ENCODE assay signal across 9 mouse cellular contexts in genomic region chr7:73648010-73648409, GRCm38 (mm10).
DNase-seq lines count a peak whose midpoint lies in the region; ATAC-seq and TF ChIP-seq lines count a peak whose summit lies in the region.
"Had no signal": no experiment of that assay in that cellular context is flagged by ENCODE, and none has a peak within 500 bp of the region (broad histone marks: within the 10 kb centered on the region; RNA-seq: fewer than 3 reads in every experiment).

No protein-coding gene starts in this region.

- no peaks in the 10 kb centered on the region for H3K4me1 ChIP-seq in kidney, embryonic 15.5 days
- no peaks in the 10 kb centered on the region; the same call in 1 of the 2 replicates for H3K4me1 ChIP-seq in bone marrow, adult 2 months (ENCODE audit: control insufficient read depth, insufficient read depth, low read length)
- H3K4me1 ChIP-seq in intestine, embryonic 15.5 days (replicated peaks): no peaks in the 10 kb centered on the region

- TF ChIP-seq CTCF in bone marrow, adult 2 months (IDR thresholded peaks at IDR 0.05; ENCODE audit: control insufficient read depth, insufficient read depth, low read length): peak; percentile 73

- no peak for ATAC-seq in kidney, embryonic 15.5 days (replicated peaks; ENCODE audit: low FRiP score)
- peak; percentile 70; the same call in 1 of the 2 replicates for ATAC-seq in erythroid progenitor cell, adult 5-6 weeks (replicated peaks; ENCODE audit: low FRiP score, poor library complexity, severe bottlenecking)
- ATAC-seq in intestine, embryonic 15.5 days: peak; percentile 71

- intact Hi-C loops in left cerebral cortex, postnatal 4 days (cut with DNase I): loop anchor here (10.0 kb wide), 1 partner anchor 1253 kb away; no protein-coding TSS in a partner anchor

- H3K27me3 ChIP-seq in kidney, embryonic 15.5 days: no peaks in the 10 kb centered on the region
- no peaks in the 10 kb centered on the region for H3K27me3 ChIP-seq in intestine, embryonic 15.5 days (replicated peaks)

- H3K4me2 ChIP-seq in kidney, embryonic 15.5 days: no peak overlapping the region
- no peak overlapping the region for H3K4me2 ChIP-seq in intestine, embryonic 15.5 days (replicated peaks)

- TF ChIP-seq POLR2A in bone marrow, adult 2 months (IDR thresholded peaks at IDR 0.05; ENCODE audit: borderline replicate concordance, control insufficient read depth, low read depth, low read length): no peak

- H3K9ac ChIP-seq in kidney, embryonic 15.5 days: no peak overlapping the region
- H3K9ac ChIP-seq in intestine, embryonic 15.5 days: no peak overlapping the region

- H3K36me3 ChIP-seq in kidney, embryonic 15.5 days: no peaks in the 10 kb centered on the region
- no peaks in the 10 kb centered on the region for H3K36me3 ChIP-seq in intestine, embryonic 15.5 days

- H3K27ac ChIP-seq in kidney, embryonic 15.5 days: no peak overlapping the region
- H3K27ac ChIP-seq in bone marrow, adult 2 months (ENCODE audit: control insufficient read depth, insufficient read depth, low read depth, low read length, poor library complexity): no peak overlapping the region
- H3K27ac ChIP-seq in intestine, embryonic 15.5 days: no peak overlapping the region

- peak; percentile 76 for DNase-seq in kidney, adult 11 months
- DNase-seq in left cerebral cortex, postnatal 4 days: peak; percentile 83
- peak; percentile 81 for DNase-seq in ovary, postnatal 14 days (ENCODE audit: low spot score)
- peak; percentile 68 to 89 for DNase-seq in thymus, postnatal 10 days (ENCODE audit: low spot score in 2 of 2)

- H3K4me3 ChIP-seq in kidney, embryonic 15.5 days (replicated peaks): no peak overlapping the region
- no peak overlapping the region for H3K4me3 ChIP-seq in bone marrow, adult 2 months (replicated peaks; ENCODE audit: control insufficient read depth, low read depth, low read length)
- H3K4me3 ChIP-seq in intestine, embryonic 15.5 days (replicated peaks): no peak overlapping the region
- H3K4me3 ChIP-seq: erythroblast, embryonic 14.5 days had no signal

- no peaks in the 10 kb centered on the region for H3K9me3 ChIP-seq in kidney, embryonic 15.5 days (replicated peaks)
- H3K9me3 ChIP-seq in intestine, embryonic 15.5 days: no peaks in the 10 kb centered on the region

- 31% methylated on average over 4 of the region's 4 CpGs for WGBS in kidney, embryonic 15.5 days
- WGBS in bone marrow, adult 2 months: 26% methylated on average over 4 of the region's 4 CpGs
- WGBS in intestine, embryonic 15.5 days: 22% methylated on average over 4 of the region's 4 CpGs
